Mouse (Mus musculus): Measurements from ENCODE around the gene Cbr1.

GRCm38 (mm10) chr16:93590915-93591314 is 14.7 kb upstream of the Cbr1 start:
- TF ChIP-seq CTCF (IDR thresholded peaks at IDR 0.05; ENCODE audit: low read depth, low read length) = no peak
- no peak for TF ChIP-seq TAL1 (conservative IDR thresholded peaks at IDR 0.05; ENCODE audit: low read depth, low read length)
- TF ChIP-seq POLR2AphosphoS5 (IDR thresholded peaks at IDR 0.05; ENCODE audit: insufficient replicate concordance, low read depth, low read length) = no peak

All from G1E (cell line).